Mouse (Mus musculus) MEL (cell line): ENCODE measurements around the gene Slc23a2. TPM values are rescaled to one million over a fixed set of nuclear protein-coding genes. Genes with fewer than 3 reads are reported as not detected.

Source experiments
- DNase-seq: peaks from one replicate; pipeline ENCODE4 v3.0.0; 2011; ENCODE audit warnings: low read depth, low spot score
- H3K27ac ChIP-seq: 2 replicates; pipeline ENCODE4 v1.5.1; 2012; ENCODE audit warnings: low read depth, mild to moderate bottlenecking, control low read depth, low read length, moderate library complexity; ENCODE audit not compliant: control insufficient read depth
- H3K27me3 ChIP-seq, 2 experiments: fragments of 150-350 bp in 1 of 2; sonication (generic) in 1 of 2; 2 replicates each; pipeline ENCODE4 v1.6.1; 2012; ENCODE audit warnings: low read length in 2 of 2, mild to moderate bottlenecking in 2 of 2, improper control_type of control experiment in 1 of 2, moderate library complexity in 1 of 2; ENCODE audit not compliant: insufficient read depth in 2 of 2, control insufficient read depth in 1 of 2
- H3K36me3 ChIP-seq, 2 experiments: 2 replicates each; pipeline ENCODE4 v1.6.1; 2012 to 2014; ENCODE audit warnings: low read length in 2 of 2, improper control_type of control experiment in 1 of 2, inconsistent platforms in 1 of 2, mild to moderate bottlenecking in 1 of 2; ENCODE audit not compliant: insufficient read depth in 2 of 2, control insufficient read depth in 1 of 2
- H3K4me1 ChIP-seq, 2 experiments: fragments of 150-350 bp in 1 of 2; sonication (generic) in 1 of 2; 2 replicates each; pipeline ENCODE4 v1.6.1; 2012; ENCODE audit warnings: low read length in 2 of 2, improper control_type of control experiment in 1 of 2, mild to moderate bottlenecking in 1 of 2; ENCODE audit not compliant: insufficient read depth in 2 of 2, control insufficient read depth in 1 of 2
- H3K4me3 ChIP-seq, 2 experiments: fragments of 150-350 bp in 1 of 2; sonication (generic) in 1 of 2; 2 replicates each; pipeline ENCODE4 v1.5.1; 2012; ENCODE audit warnings: low read depth in 2 of 2, low read length in 2 of 2, mild to moderate bottlenecking in 2 of 2, moderate library complexity in 2 of 2, control low read depth in 1 of 2, improper control_type of control experiment in 1 of 2; ENCODE audit not compliant: control insufficient read depth in 1 of 2, insufficient read depth in 1 of 2
- H3K79me2 ChIP-seq: 2 replicates; pipeline ENCODE4 v1.6.1; 2012; ENCODE audit warnings: mild to moderate bottlenecking, low read length, moderate library complexity; ENCODE audit not compliant: control insufficient read depth, poor library complexity, insufficient read depth
- H3K9ac ChIP-seq: 2 replicates; pipeline ENCODE4 v1.6.1; 2012; ENCODE audit warnings: low read depth, mild to moderate bottlenecking, control low read depth, low read length, moderate library complexity; ENCODE audit not compliant: control insufficient read depth, poor library complexity, severe bottlenecking
- H3K9me3 ChIP-seq: fragments of 150-350 bp; sonication (generic); replicated peaks from 2 replicates; pipeline ENCODE4 v1.6.1; 2012; ENCODE audit warnings: mild to moderate bottlenecking, low read length, improper control_type of control experiment, moderate library complexity; ENCODE audit not compliant: insufficient read depth
- BHLHE40 ChIP-seq: IDR thresholded peaks from 2 replicates; pipeline ENCODE4 v1.6.1; 2012; ENCODE audit warnings: low read depth, mild to moderate bottlenecking, inconsistent platforms, low read length, improper control_type of control experiment, borderline replicate concordance
- CHD2 ChIP-seq: IDR thresholded peaks from 2 replicates; pipeline ENCODE4 v1.6.1; 2011; ENCODE audit warnings: low read length, improper control_type of control experiment
- CTCF ChIP-seq, 3 experiments: IDR thresholded peaks in 2 of 3; conservative IDR thresholded peaks in 1 of 3; 2 replicates each; pipeline ENCODE4 v1.5.1; 2011 to 2012; ENCODE audit warnings: low read length in 3 of 3, low read depth in 2 of 3, mild to moderate bottlenecking in 2 of 3, improper control_type of control experiment in 1 of 3, inconsistent platforms in 1 of 3, mixed read lengths in 1 of 3, moderate library complexity in 1 of 3; ENCODE audit not compliant: control insufficient read depth in 1 of 3, insufficient read depth in 1 of 3, poor library complexity in 1 of 3, severe bottlenecking in 1 of 3
- ETS1 ChIP-seq: IDR thresholded peaks from 2 replicates; pipeline ENCODE4 v1.6.1; 2012; ENCODE audit warnings: low read depth, mild to moderate bottlenecking, inconsistent platforms, low read length, improper control_type of control experiment, moderate library complexity
- GATA1 ChIP-seq: IDR thresholded peaks from 2 replicates; pipeline ENCODE4 v1.6.1; 2011; ENCODE audit warnings: low read depth, low read length, improper control_type of control experiment
- HCFC1 ChIP-seq: IDR thresholded peaks from 2 replicates; pipeline ENCODE4 v1.6.1; 2012; ENCODE audit warnings: low read depth, mild to moderate bottlenecking, inconsistent platforms, low read length, improper control_type of control experiment, moderate library complexity
- JUND ChIP-seq: IDR thresholded peaks from 2 replicates; pipeline ENCODE4 v1.6.1; 2011; ENCODE audit warnings: low read depth, mild to moderate bottlenecking, improper control_type of control experiment, low read length
- MAZ ChIP-seq: IDR thresholded peaks from 2 replicates; pipeline ENCODE4 v1.6.1; 2012; ENCODE audit warnings: low read depth, mild to moderate bottlenecking, inconsistent platforms, low read length, improper control_type of control experiment
- MXI1 ChIP-seq: IDR thresholded peaks from 2 replicates; pipeline ENCODE4 v1.6.1; 2011; ENCODE audit warnings: mild to moderate bottlenecking, low read depth, low read length, improper control_type of control experiment
- NELFE ChIP-seq: IDR thresholded peaks from 2 replicates; pipeline ENCODE4 v1.6.1; 2011; ENCODE audit warnings: low read depth, low read length, improper control_type of control experiment
- NRF1 ChIP-seq: IDR thresholded peaks from 2 replicates; pipeline ENCODE4 v1.6.1; 2014; ENCODE audit warnings: low read depth, mild to moderate bottlenecking, inconsistent platforms, low read length, improper control_type of control experiment, moderate library complexity; ENCODE audit not compliant: poor library complexity, insufficient read depth, severe bottlenecking
- POLR2A ChIP-seq, 2 experiments: IDR thresholded peaks; 2 replicates each; pipeline ENCODE4 v1.6.1; 2011 to 2012; ENCODE audit warnings: low read length in 2 of 2, mild to moderate bottlenecking in 2 of 2, control low read depth in 1 of 2, improper control_type of control experiment in 1 of 2, low read depth in 1 of 2, moderate library complexity in 1 of 2; ENCODE audit not compliant: control insufficient read depth in 1 of 2, insufficient read depth in 1 of 2, poor library complexity in 1 of 2
- RAD21 ChIP-seq: IDR thresholded peaks from 2 replicates; pipeline ENCODE4 v1.6.1; 2011; ENCODE audit warnings: mild to moderate bottlenecking, low read depth, low read length, improper control_type of control experiment
- SIN3A ChIP-seq: IDR thresholded peaks from 2 replicates; pipeline ENCODE4 v1.6.1; 2012; ENCODE audit warnings: low read length, improper control_type of control experiment, inconsistent platforms
- SMC3 ChIP-seq: IDR thresholded peaks from 2 replicates; pipeline ENCODE4 v1.6.1; 2011; ENCODE audit warnings: low read depth, low read length, improper control_type of control experiment
- TCF12 ChIP-seq: IDR thresholded peaks from 2 replicates; pipeline ENCODE4 v1.6.1; 2014; ENCODE audit warnings: low read depth, mild to moderate bottlenecking, inconsistent platforms, low read length, improper control_type of control experiment, moderate library complexity
- UBTF ChIP-seq: IDR thresholded peaks from 2 replicates; pipeline ENCODE4 v1.6.1; 2012; ENCODE audit warnings: low read depth, mild to moderate bottlenecking, inconsistent platforms, low read length, improper control_type of control experiment, moderate library complexity, borderline replicate concordance; ENCODE audit not compliant: insufficient read depth
- USF1 ChIP-seq: IDR thresholded peaks from 2 replicates; pipeline ENCODE4 v1.6.1; 2014; ENCODE audit warnings: low read depth, mild to moderate bottlenecking, inconsistent platforms, low read length, improper control_type of control experiment, moderate library complexity
- ZMIZ1 ChIP-seq: IDR thresholded peaks from 2 replicates; pipeline ENCODE4 v1.6.1; 2012; ENCODE audit warnings: low read depth, mild to moderate bottlenecking, inconsistent platforms, low read length, improper control_type of control experiment, moderate library complexity
- polyA plus RNA-seq, 2 experiments: library from polyadenylated mRNA; stranded (reverse) in 1 of 2; unstranded in 1 of 2; fragments of >175 nt in 1 of 2; fragments of >200 nt in 1 of 2; gene quantifications; 2 replicates each; pipeline versions ENCODE4 v1.2.1 to v1.2.4; 2012; ENCODE audit warnings: low replicate concordance in 2 of 2, low read depth in 1 of 2; ENCODE audit not compliant: insufficient read length in 2 of 2, insufficient read depth in 1 of 2, missing spikeins in 1 of 2
- total RNA-seq: library from RNA; depleted of rRNA; stranded (reverse); fragments of 300-350 nt; gene quantifications from 2 replicates; pipeline ENCODE4 v1.2.3, GENCODE M21; 2012; rRNA removed

The Slc23a2 gene
- total RNA-seq, result 6.5 and 7.9 TPM in 2 replicates
- 10 to 100 TPM in 1 of 2 experiments, not detected in 1; 10.3 TPM for polyA plus RNA-seq

DNA sequence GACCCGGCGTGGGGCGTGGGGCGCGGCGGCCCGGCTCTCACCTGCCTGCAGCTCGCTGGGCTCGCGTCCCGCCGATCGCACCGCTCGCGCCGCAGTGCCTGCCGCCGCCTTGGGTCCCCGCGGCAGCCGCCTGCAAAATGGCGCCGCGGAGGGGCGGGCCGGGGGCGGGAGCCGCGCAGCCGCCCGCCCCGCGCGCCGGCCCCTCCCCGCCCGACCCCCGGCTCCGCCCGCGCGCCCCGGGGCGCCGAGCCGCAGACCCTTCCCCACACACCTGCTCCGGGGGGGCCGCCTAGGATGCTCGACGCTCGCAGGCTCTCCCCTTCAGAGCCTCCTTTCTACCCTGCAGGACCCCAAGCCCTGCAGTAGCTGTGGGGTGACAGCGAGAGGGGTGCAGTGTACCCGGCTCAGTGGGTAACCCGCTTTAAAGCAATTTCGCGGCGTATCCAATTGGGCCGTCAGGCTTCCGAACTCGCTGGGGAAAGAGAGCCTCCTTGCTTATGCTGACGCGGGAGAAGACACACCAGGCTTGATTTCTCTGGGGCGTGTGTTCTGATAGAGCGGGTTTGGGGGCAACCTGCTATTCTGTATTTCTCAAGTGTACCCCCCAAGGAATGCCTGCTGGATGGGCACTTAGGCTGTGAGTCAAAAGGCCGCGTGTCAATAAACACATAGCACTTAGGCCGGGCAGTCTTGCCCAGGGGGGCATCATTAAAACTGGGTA, at the start of gene Slc23a2:
Gene Slc23a2 (minus strand): TSS at position 138 of the 721 bp plus-strand sequence.
- Histone ChIP-seq H3K9ac (peak within 1 kb of the TSS; percentile 80), H3K79me2 (peaks cover 10% of the 10 kb centered on the region), H3K4me1 (peaks cover 2 to 11% of the 10 kb centered on the region in 2 experiments; a peak in 3 of 4 replicates), H3K9me3 (no peaks in the 10 kb centered on the region), H3K4me3 (peak within 1 kb of the TSS; percentile 88 to 94), H3K36me3 (peaks cover 0 to 5% of the 10 kb centered on the region in 2 experiments; a peak in 2 of 4 replicates), H3K27ac (no peak within 1 kb of the TSS)
- DNase-seq, result peak; percentile 42
- no peak for TF ChIP-seq TCF12
- TF ChIP-seq RAD21, result no peak
- no peak for TF ChIP-seq ETS1
- TF ChIP-seq NELFE, result peak; percentile 47; the same call in 1 of the 2 replicates
- no peak for TF ChIP-seq USF1
- TF ChIP-seq JUND, result no peak
- TF ChIP-seq NRF1, result no peak
- no peak for TF ChIP-seq BHLHE40
- no peak for TF ChIP-seq CHD2
- no peak for TF ChIP-seq HCFC1
- TF ChIP-seq SIN3A, result 0 out of 2 replicates have a peak, but pooled peaks have one; percentile 8
- TF ChIP-seq SMC3, result no peak
- no peak for TF ChIP-seq GATA1
- TF ChIP-seq MAZ, result no peak
- TF ChIP-seq MXI1, result no peak
- no peak for TF ChIP-seq CTCF (IDR thresholded peaks at IDR 0.05 in 2 of 3, conservative IDR thresholded peaks at IDR 0.05 in 1 of 3; ENCODE audit: control insufficient read depth in 1 of 3, insufficient read depth in 1 of 3, low read depth in 2 of 3, low read length in 3 of 3, poor library complexity in 1 of 3, severe bottlenecking in 1 of 3)
- no peak for TF ChIP-seq ZMIZ1
- peak; percentile 26 to 42; a peak in 2 of 4 replicates for TF ChIP-seq POLR2A (IDR thresholded peaks at IDR 0.05; ENCODE audit: control insufficient read depth in 1 of 2, insufficient read depth in 1 of 2, low read depth in 1 of 2, low read length in 2 of 2, poor library complexity in 1 of 2)
- no peak for TF ChIP-seq UBTF
- TF ChIP-seq, all 39 proteins: peak for 3
- peaks cover 2 to 12% of the 10 kb centered on the region in 2 experiments; a peak in 3 of 4 replicates for H3K27me3 ChIP-seq

- no peak for DNase-seq
- Histone ChIP-seq H3K36me3 (no peaks in the 10 kb centered on the region), H3K9ac (no peak overlapping the region), H3K27me3 (peaks cover 5% of the 10 kb centered on the region in 2 experiments), H3K27ac (no peak overlapping the region), H3K79me2 (no peaks in the 10 kb centered on the region), H3K9me3 (no peaks in the 10 kb centered on the region), H3K4me1 (no peaks in the 10 kb centered on the region), H3K4me3 (no peak overlapping the region)
- TF ChIP-seq UBTF, result no peak
- TF ChIP-seq JUND, result no peak
- no peak for TF ChIP-seq GATA1
Observed at GRCm38 (mm10) chr2:132190602-132191161, 45.8 kb upstream of the Slc23a2 start.
